Mouse (Mus musculus): ENCODE results near the gene Lpp. TPM values are rescaled to one million over a fixed set of nuclear protein-coding genes. Genes with fewer than 3 reads are reported as not detected.

Lpp gene
- total and polyA plus RNA-seq, 2 experiments from 2014 or later: 7.9 to 15.9 TPM

DNA sequence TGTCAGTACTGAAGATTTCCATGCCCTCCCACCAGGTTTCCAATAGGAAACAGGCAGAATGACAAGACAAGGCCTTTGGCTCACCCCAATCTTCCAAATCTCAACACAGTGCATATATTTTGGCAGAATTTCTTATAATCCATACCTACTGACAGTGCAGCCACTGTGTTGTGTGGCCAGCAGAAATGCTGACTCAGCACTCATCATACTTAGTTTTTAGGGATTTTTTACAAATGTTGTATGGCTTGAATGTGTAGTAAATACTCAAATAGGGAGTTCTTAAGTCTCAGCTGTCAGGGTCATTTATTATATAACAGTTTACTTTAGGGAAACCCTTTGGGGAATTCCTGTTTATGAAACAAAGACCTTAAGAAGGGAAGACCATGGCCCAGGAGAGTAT is 202.2 kb downstream of the Lpp start:
- H3K27me3 ChIP-seq (ENCODE audit: insufficient read depth, low read length): no peaks in the 10 kb centered on the region
- ATAC-seq (ENCODE audit: low FRiP score): no peak
- H3K4me2 ChIP-seq (ENCODE audit: low read depth, low read length, poor library complexity, severe bottlenecking): no peak overlapping the region
- TF ChIP-seq CTCF (IDR thresholded peaks at IDR 0.05): no peak
- H3K4me1 ChIP-seq (ENCODE audit: insufficient read depth, low read length): no peaks in the 10 kb centered on the region
- no peak for DNase-seq (ENCODE audit: low spot score)
- H3K27ac ChIP-seq (ENCODE audit: low read depth, low read length): no peak overlapping the region
- no peak overlapping the region for H3K9ac ChIP-seq (replicated peaks; ENCODE audit: low read length, poor library complexity, severe bottlenecking)
- H3K36me3 ChIP-seq (ENCODE audit: insufficient read depth, low read length): no peaks in the 10 kb centered on the region
- no peaks in the 10 kb centered on the region for H3K9me3 ChIP-seq (ENCODE audit: low read length)
- no peak overlapping the region for H3K4me3 ChIP-seq (ENCODE audit: low read depth, low read length)

DNA sequence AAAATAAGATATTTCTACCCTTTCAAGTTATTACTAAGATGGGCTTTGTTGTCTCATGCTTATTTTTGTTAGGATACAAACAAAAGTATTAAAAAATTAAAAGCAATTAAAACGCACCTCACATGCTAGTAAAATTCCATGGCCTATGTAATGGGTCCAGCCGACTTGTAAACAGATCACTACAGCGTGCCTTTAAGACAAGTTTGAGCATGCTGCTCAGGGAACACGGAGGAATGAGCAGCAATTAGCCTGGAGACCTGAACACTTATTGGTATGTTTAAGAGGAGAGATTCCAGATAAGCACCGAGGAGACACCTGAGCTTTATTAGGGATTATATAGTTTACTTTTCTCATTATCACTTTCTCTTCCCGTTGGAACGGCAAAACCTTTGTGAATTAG is 205.3 kb downstream of the Lpp start:
- H3K4me2 ChIP-seq (ENCODE audit: low read depth, low read length, poor library complexity, severe bottlenecking): no peak overlapping the region
- no peak overlapping the region for H3K27ac ChIP-seq (ENCODE audit: low read depth, low read length)
- ATAC-seq (ENCODE audit: low FRiP score) (no peak), DNase-seq (ENCODE audit: low spot score) (no peak)
- no peaks in the 10 kb centered on the region for H3K27me3 ChIP-seq (ENCODE audit: insufficient read depth, low read length)
- no peak for TF ChIP-seq CTCF (IDR thresholded peaks at IDR 0.05)
- H3K9me3 ChIP-seq (ENCODE audit: low read length): no peaks in the 10 kb centered on the region
- no peaks in the 10 kb centered on the region for H3K36me3 ChIP-seq (ENCODE audit: insufficient read depth, low read length)
- 85% methylated on average over 7 of the region's 7 CpGs for WGBS
- H3K4me3 ChIP-seq (ENCODE audit: low read depth, low read length): no peak overlapping the region
- no peaks in the 10 kb centered on the region for H3K4me1 ChIP-seq (ENCODE audit: insufficient read depth, low read length)
- no peak overlapping the region for H3K9ac ChIP-seq (replicated peaks; ENCODE audit: low read length, poor library complexity, severe bottlenecking)

DNA sequence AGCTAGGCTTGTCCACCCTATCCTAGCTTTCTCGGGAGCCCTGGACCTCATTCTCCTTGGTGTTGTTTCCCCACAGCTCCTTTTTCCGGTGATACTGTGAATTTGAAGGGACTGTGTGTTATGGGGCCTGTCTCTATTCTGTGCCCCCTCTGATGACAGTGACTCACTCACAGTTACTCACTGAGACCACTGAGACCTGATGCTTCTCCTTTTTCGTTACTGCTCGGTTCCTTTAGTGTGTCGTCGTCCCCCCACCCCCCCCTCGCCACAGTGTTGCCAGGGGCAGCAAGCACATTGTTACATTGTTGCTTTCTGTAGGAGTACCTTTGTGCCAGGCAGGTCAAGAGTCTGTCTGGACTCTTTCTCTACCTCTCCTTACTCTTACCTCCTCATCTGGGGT is 206.5 kb downstream of the Lpp start:
- Histone ChIP-seq H3K4me3 (ENCODE audit: low read depth, low read length) (no peak overlapping the region), H3K9ac (replicated peaks; ENCODE audit: low read length, poor library complexity, severe bottlenecking) (no peak overlapping the region), H3K27ac (ENCODE audit: low read depth, low read length) (no peak overlapping the region), H3K36me3 (ENCODE audit: insufficient read depth, low read length) (no peaks in the 10 kb centered on the region), H3K9me3 (ENCODE audit: low read length) (no peaks in the 10 kb centered on the region), H3K4me2 (ENCODE audit: low read depth, low read length, poor library complexity, severe bottlenecking) (no peak overlapping the region), H3K27me3 (ENCODE audit: insufficient read depth, low read length) (no peaks in the 10 kb centered on the region), H3K4me1 (ENCODE audit: insufficient read depth, low read length) (no peaks in the 10 kb centered on the region)
- WGBS: 81% methylated on average over 7 of the region's 7 CpGs
- ATAC-seq (ENCODE audit: low FRiP score) (no peak), DNase-seq (ENCODE audit: low spot score) (no peak)
- no peak for TF ChIP-seq CTCF (IDR thresholded peaks at IDR 0.05)

DNA sequence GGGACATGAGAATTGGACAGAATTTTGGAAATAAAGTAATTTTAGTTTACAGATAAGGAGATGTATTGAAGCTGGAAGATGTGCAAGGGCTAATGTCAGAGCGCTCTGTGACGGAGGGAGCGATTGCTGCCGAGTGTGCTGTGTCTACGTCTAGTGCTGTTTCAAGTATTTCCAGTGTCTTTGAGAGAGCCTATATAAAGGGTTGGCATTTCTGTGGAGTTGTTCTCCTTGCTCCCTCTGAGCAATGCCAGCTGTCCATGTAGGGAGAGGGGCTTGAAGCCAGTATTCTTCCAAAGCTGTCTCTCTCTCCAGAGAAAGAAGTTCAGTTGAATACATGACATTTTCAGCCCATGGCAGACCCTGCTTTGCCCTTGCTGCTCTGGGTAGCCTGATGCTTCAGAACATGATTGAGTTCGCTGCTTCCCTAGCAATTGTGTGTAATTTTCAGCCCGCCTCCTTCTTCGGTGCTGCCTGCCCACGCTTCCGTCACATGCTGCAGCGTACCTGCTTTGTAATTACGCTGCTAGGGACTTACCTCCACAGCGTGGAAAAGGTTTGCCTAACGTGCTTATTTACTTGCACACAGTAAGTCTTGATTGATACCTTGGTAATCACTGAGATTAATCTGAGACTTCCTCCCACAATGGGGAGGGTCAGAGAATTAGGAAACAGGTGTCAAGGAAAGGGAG is 207.1 kb downstream of the Lpp start:
- H3K9ac ChIP-seq (replicated peaks; ENCODE audit: low read length, poor library complexity, severe bottlenecking): no peak overlapping the region
- H3K9me3 ChIP-seq (ENCODE audit: low read length): no peaks in the 10 kb centered on the region
- H3K27me3 ChIP-seq (ENCODE audit: insufficient read depth, low read length): no peaks in the 10 kb centered on the region
- no peak overlapping the region for H3K4me3 ChIP-seq (ENCODE audit: low read depth, low read length)
- ATAC-seq (ENCODE audit: low FRiP score): no peak
- H3K4me2 ChIP-seq (ENCODE audit: low read depth, low read length, poor library complexity, severe bottlenecking): no peak overlapping the region
- DNase-seq (ENCODE audit: low spot score): no peak
- H3K27ac ChIP-seq (ENCODE audit: low read depth, low read length): no peak overlapping the region
- H3K4me1 ChIP-seq (ENCODE audit: insufficient read depth, low read length): no peaks in the 10 kb centered on the region
- 86% methylated on average over 14 of the region's 14 CpGs for WGBS
- no peaks in the 10 kb centered on the region for H3K36me3 ChIP-seq (ENCODE audit: insufficient read depth, low read length)
- no peak for TF ChIP-seq CTCF (IDR thresholded peaks at IDR 0.05)

DNA sequence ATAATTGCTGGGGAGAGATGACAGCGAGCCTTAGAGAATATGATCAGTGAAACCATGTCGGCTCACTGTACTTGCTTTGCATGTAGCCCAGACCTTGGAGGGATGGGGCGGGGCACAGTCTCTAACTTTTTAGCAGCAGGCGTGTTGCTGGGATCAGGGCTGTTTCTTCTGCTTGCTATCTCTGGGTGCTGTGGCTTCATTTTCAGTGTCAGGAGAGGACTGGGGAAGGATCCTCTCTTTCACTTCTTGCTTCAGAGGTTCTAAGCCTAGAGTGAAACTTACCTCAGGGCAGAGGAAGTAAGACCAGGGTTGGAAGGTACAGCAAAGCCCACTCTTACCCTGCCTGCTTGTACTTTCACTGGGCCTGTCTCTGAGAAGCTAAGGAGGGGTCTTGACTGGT is 210.0 kb downstream of the Lpp start:
- Histone ChIP-seq H3K27me3 (ENCODE audit: insufficient read depth, low read length) (no peaks in the 10 kb centered on the region), H3K9ac (replicated peaks; ENCODE audit: low read length, poor library complexity, severe bottlenecking) (no peak overlapping the region), H3K4me2 (ENCODE audit: low read depth, low read length, poor library complexity, severe bottlenecking) (no peak overlapping the region), H3K27ac (ENCODE audit: low read depth, low read length) (no peak overlapping the region), H3K36me3 (ENCODE audit: insufficient read depth, low read length) (no peaks in the 10 kb centered on the region), H3K4me1 (ENCODE audit: insufficient read depth, low read length) (no peaks in the 10 kb centered on the region), H3K9me3 (ENCODE audit: low read length) (no peaks in the 10 kb centered on the region), H3K4me3 (ENCODE audit: low read depth, low read length) (no peak overlapping the region)
- DNase-seq (ENCODE audit: low spot score) (no peak), ATAC-seq (ENCODE audit: low FRiP score) (no peak)
- 83% methylated on average over 4 of the region's 4 CpGs for WGBS
- TF ChIP-seq CTCF (IDR thresholded peaks at IDR 0.05): no peak

DNA sequence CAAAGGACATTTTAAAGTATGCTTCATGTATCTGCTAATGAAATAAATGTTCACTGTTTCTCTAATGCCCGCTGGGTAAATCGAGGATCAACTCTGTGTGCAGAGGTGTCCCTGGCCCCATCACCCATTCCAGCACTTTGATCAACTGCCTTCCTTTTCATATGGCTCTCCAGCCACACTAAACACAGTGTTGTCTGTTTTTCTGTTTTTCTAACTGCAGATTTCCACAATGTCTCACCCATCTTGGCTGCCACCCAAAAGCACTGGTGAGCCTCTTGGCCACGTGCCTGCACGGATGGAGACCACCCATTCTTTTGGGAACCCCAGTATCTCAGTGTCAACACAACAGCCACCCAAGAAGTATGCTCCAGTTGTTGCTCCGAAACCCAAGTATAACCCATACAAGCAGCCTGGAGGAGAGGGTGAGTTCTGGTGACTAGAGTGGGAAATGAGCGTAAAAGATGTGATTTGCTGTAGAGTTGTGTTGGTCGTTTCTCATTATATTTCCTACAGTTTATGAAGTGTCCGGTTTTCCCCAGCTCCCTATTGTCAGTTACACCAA is 214.7 kb downstream of the Lpp start:
- ATAC-seq (ENCODE audit: low FRiP score): no peak
- Histone ChIP-seq H3K4me2 (ENCODE audit: low read depth, low read length, poor library complexity, severe bottlenecking) (no peak overlapping the region), H3K36me3 (ENCODE audit: insufficient read depth, low read length) (no peaks in the 10 kb centered on the region), H3K27ac (ENCODE audit: low read depth, low read length) (no peak overlapping the region), H3K9ac (replicated peaks; ENCODE audit: low read length, poor library complexity, severe bottlenecking) (no peak overlapping the region), H3K4me3 (ENCODE audit: low read depth, low read length) (no peak overlapping the region), H3K9me3 (ENCODE audit: low read length) (no peaks in the 10 kb centered on the region), H3K4me1 (ENCODE audit: insufficient read depth, low read length) (no peaks in the 10 kb centered on the region), H3K27me3 (ENCODE audit: insufficient read depth, low read length) (no peaks in the 10 kb centered on the region)
- DNase-seq (ENCODE audit: low spot score): no peak
- no peak for TF ChIP-seq CTCF (IDR thresholded peaks at IDR 0.05)
- WGBS: 83% methylated on average over 8 of the region's 8 CpGs
